Mouse (Mus musculus) olfactory bulb, adult 2 months (tissue): ENCODE results near the gene Ifit1bl2. TPM values are rescaled to one million over a fixed set of nuclear protein-coding genes. Genes with fewer than 3 reads are reported as not detected.
"Not testable (repeated sequence)": the region's sequence is repeated elsewhere in the genome, so short reads cannot be mapped to it uniquely, and the experiment has no call there.

ENCODE experiments used
- H3K27ac ChIP-seq: fragments of 200-500 bp; 2 replicates; pipeline ENCODE4 v1.5.1; 2012; ENCODE audit warnings: low read depth, low read length; ENCODE audit not compliant: insufficient read depth
- H3K4me1 ChIP-seq: fragments of 200-500 bp; 2 replicates; pipeline ENCODE4 v1.6.1; 2012; ENCODE audit warnings: low read length; ENCODE audit not compliant: control insufficient read depth, insufficient read depth
- H3K4me3 ChIP-seq: fragments of 200-500 bp; 2 replicates; pipeline ENCODE4 v1.5.1; 2012; ENCODE audit warnings: mild to moderate bottlenecking, low read depth, low read length, moderate library complexity; ENCODE audit not compliant: insufficient read depth
- CTCF ChIP-seq: fragments of 200-500 bp; IDR thresholded peaks from 2 replicates; pipeline ENCODE4 v1.5.1; 2012; ENCODE audit warnings: low read depth, mild to moderate bottlenecking, low read length, moderate library complexity; ENCODE audit not compliant: insufficient read depth
- POLR2A ChIP-seq: fragments of 200-500 bp; IDR thresholded peaks from 2 replicates; pipeline ENCODE4 v1.6.1; 2012; ENCODE audit warnings: mild to moderate bottlenecking, low read depth, low read length, moderate library complexity; ENCODE audit not compliant: insufficient read depth
- WGBS: fragments of 180-500 bp; shearing (Covaris S2); methylation state at CpG from one replicate; pipeline ENCODE4 v1.1.7; 2018; 5-methylcytosine and 5-hydroxymethylcytosine counted together
- polyA plus RNA-seq: library from polyadenylated mRNA; stranded (reverse); fragments of >200 nt; gene quantifications from 2 replicates; pipeline ENCODE4 v1.2.4, GENCODE M21; 2012; ENCODE audit warnings: low replicate concordance; ENCODE audit not compliant: missing spikeins, insufficient read depth, insufficient read length

Gene Ifit1bl2
- polyA plus RNA-seq, 1 experiment = not detected

- no peak for TF ChIP-seq POLR2A
- no peak for TF ChIP-seq CTCF
- no peak overlapping the region for H3K27ac ChIP-seq
- WGBS = 94% methylated on average over 6 of the region's 6 CpGs
Observed at GRCm38 (mm10) chr19:34623781-34624180, 16.8 kb downstream of the Ifit1bl2 start.

GRCm38 (mm10) chr19:34620871-34621270 is 19.7 kb downstream of the Ifit1bl2 start:
- WGBS = 96% methylated on average over 5 of the region's 5 CpGs
- H3K4me3 ChIP-seq = no peak overlapping the region
- no peak for TF ChIP-seq POLR2A
- TF ChIP-seq CTCF = no peak

More at GRCm38 (mm10) chr19:34623781-34624180, 16.8 kb downstream of the Ifit1bl2 start:
- Histone ChIP-seq H3K4me1 (no peaks in the 10 kb centered on the region), H3K4me3 (no peak overlapping the region)

GRCm38 (mm10) chr19:34612243-34613001 is 28.1 kb downstream of the Ifit1bl2 start:
- not testable (repeated sequence) for H3K4me1 ChIP-seq, H3K4me3 ChIP-seq, H3K27ac ChIP-seq
- 83% methylated on average over 5 of the region's 11 CpGs for WGBS

More at GRCm38 (mm10) chr19:34620871-34621270, 19.7 kb downstream of the Ifit1bl2 start:
- no peak overlapping the region for H3K27ac ChIP-seq
- H3K4me1 ChIP-seq = no peaks in the 10 kb centered on the region

DNA sequence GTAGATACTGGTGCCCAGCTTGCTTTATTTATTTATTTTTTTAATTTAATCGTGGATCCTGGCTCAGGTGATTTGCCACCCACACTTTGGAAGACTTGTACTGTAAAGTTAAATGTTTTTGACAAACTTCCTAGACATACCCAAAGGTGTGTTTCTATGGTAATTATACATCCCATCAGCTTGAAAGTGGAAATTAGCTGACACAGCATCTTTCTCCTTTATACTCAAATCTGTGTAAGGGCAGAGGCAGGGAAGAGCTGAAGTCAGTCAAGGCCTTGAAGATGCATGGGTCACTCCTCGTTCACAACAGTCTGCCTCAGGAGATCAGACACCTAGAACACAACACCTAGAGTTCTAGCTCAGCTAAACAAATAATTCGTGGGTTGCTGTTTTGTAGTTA is 30.4 kb downstream of the Ifit1bl2 start:
- 84% methylated on average over 3 of the region's 3 CpGs for WGBS
- not testable (repeated sequence) for H3K4me3 ChIP-seq, H3K4me1 ChIP-seq, H3K27ac ChIP-seq

DNA sequence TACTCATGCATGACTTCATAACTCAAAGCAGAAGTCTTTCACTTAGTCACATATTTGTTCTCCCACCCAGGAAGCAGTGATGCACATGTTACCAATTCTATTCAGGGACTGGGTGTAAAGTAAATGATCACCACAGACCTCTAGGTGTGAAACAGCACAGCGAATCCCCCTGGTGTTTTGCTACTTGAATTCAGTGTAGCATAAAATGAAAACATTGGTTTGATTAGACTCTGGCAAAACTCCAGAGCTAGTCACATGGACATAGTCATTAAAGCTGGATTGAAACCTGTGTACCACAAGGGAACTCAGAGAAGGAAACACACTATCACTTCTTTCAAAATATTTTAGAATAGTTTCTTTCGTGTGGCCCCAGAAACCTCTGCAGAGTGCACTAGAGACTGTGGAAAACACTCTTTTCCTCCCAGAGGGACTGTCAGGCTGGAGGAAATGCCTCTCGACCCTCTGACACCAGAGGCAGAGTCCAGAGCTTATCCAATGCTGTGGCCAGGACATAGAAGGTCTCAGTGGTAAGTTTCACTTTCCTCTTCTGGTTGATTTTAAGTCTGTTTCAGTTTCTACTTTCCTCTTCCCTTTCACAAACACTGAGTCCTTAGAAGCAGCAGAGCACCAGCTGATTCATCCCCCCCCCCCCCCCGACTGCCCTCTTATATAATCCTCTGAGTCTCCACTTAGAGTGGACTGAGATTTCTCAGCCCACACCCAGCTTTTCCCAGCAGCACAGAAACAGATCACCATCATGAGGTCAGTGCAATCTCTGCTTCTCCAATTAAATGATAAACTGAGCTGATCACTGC is 33.1 kb downstream of the Ifit1bl2 start, which contains the start of gene Ifit3b:
TSS of gene Ifit3b (plus strand) at position 734 of the 815 bp plus-strand sequence.
- H3K4me3 ChIP-seq, H3K4me1 ChIP-seq: not testable (repeated sequence)
- WGBS = 22% methylated on average over 4 of the region's 4 CpGs
- peak within 1 kb of the TSS; percentile 31 for H3K27ac ChIP-seq

DNA sequence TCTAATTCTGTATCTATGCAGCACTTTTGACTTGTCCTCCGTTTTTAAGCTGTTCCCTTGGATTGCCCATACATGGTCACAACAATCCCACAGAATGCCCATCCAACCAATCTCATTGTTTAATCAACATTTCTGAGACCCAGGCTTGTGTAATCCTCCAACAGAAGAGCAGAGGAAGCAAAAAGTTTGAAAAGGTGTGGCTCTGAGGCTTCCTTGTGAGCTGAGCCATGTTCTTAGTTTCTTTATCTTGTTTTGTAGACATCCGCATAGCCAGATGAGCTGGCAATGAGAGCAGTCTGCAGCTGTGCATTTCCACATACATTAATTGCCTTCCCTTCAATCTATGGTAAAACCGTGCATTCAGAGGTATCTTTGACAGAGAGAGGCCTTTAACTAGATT is 35.1 kb downstream of the Ifit1bl2 start:
- 91% methylated on average over 3 of the region's 3 CpGs for WGBS
- TF ChIP-seq CTCF (no peak), POLR2A (no peak)

GRCm38 (mm10) chr19:34601888-34602287 is 38.7 kb downstream of the Ifit1bl2 start, which contains the start of gene Ifit1bl1:
Gene Ifit1bl1, minus strand, starts transcription at chr19:34601956.
- H3K4me3 ChIP-seq, H3K4me1 ChIP-seq, H3K27ac ChIP-seq: not testable (repeated sequence)
- 73% methylated on average over 1 of the region's 1 CpGs for WGBS

More for the DNA sequence above, 35.1 kb downstream of the Ifit1bl2 start:
- Histone ChIP-seq H3K4me1 (no peaks in the 10 kb centered on the region), H3K4me3 (no peak overlapping the region), H3K27ac (no peak overlapping the region)

- not testable (repeated sequence) for H3K4me3 ChIP-seq, H3K27ac ChIP-seq
Observed at GRCm38 (mm10) chr19:34599250-34599649, 41.3 kb downstream of the Ifit1bl2 start.

DNA sequence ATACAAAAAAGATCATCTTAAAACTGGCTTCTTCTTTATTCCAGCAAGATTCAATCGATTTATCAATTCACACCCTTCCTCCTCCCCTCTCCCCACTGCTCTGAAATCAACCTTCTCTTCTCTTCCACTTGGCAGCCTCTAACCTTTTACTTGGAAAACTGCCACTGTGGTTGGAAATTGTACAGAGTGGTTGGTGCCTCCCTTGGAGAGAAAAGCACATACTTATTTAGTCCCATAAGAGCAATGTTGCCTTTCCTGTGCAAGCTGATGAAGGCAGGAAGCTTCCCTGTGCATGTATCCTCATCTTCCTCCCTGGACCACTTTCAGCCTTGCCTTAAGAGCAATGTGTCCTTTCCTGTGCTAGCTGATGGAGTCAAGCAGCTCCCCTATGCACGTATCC is 42.2 kb downstream of the Ifit1bl2 start:
- Histone ChIP-seq H3K4me1 (no peaks in the 10 kb centered on the region), H3K4me3 (no peak overlapping the region), H3K27ac (no peak overlapping the region)
- 39% methylated on average over 2 of the region's 2 CpGs for WGBS
- TF ChIP-seq CTCF = no peak
- TF ChIP-seq POLR2A = no peak

More at GRCm38 (mm10) chr19:34599250-34599649, 41.3 kb downstream of the Ifit1bl2 start:
- H3K4me1 ChIP-seq = not testable (repeated sequence)

DNA sequence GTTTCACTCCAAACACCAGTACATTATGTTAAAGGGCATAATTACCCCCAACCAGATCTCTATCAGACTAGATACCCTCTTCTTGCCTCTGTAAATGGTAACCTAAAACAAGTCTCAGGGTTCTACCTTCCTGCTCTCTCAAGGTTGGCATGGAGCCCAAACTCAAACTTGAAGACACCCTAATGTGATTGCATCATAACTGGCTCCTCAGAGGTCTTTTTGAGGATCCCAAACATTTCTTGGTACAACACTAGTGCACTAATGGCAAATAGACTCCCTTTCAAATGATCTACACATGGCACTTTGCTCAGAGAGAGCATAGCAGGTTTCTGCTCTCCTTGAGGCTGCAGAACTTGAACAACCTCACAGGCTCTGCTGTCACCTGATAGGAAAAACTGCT is 43.7 kb downstream of the Ifit1bl2 start:
- TF ChIP-seq POLR2A (no peak), CTCF (no peak)

DNA sequence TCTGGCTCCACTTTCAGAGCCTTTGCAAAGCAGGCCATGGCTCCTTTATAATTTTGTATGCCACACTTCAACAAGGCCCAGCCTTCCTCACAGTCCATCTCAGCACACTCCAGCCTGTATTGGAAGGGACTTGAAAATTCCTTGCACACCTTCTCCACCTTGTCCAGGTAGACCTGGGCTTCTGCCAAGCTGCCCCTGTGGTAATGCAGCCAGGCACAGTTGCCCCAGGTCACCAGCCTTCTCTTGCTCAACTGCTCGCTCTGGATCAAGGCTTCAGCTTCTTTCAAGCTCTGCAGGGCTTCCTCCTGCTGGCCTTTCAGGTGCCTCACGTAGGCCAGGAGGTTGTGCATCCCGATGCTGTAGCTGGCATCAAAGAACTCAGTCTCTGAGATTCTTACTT is 46.0 kb downstream of the Ifit1bl2 start:
- H3K27ac ChIP-seq, H3K4me3 ChIP-seq, H3K4me1 ChIP-seq: not testable (repeated sequence)
- 89% methylated on average over 3 of the region's 3 CpGs for WGBS

More for the DNA sequence above, 43.7 kb downstream of the Ifit1bl2 start:
- Histone ChIP-seq H3K4me3 (no peak overlapping the region), H3K27ac (no peak overlapping the region), H3K4me1 (no peaks in the 10 kb centered on the region)
